Mouse (Mus musculus): ENCODE results near the gene Slc48a1. TPM values are rescaled to one million over a fixed set of nuclear protein-coding genes. Genes with fewer than 3 reads are reported as not detected.
A peak's percentile ranks its signal among the peaks of the same experiment; 100 is the strongest.

Gene Slc48a1
- total and polyA plus RNA-seq, 3 experiments: 116 to 299 TPM; not detected in 1

DNA sequence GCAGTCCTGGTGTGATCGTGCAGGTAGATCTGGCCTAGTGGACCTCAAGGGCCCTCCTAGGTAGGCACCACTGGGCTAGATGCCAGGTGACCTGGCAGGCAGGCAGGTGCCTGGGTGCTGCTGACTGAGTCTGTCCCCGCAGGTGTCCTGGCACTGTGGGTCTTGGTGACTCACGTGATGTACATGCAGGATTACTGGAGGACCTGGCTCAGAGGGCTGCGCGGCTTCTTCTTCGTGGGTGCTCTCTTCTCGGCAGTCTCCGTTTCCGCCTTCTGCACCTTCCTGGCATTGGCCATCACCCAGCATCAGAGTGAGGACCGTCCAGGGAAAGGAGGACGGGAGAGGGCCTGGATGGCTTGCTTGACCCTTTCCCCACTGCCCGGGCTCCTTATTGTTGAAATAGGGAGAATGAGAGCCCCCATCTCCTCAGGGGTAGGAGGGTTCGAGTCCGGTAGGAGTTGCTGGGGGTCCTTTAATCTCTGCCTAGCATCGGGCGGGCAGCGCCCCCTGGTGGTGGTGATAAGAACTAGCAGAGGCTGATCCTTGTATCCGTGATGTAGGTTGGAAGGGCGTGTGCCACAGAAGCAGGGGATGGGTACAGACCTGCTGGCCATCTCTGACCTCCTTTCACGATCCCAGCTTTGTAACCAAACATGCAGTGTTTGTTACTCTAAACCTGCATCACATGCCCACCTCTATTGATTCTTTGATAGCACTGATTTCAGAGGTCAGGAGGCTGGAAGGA is 11.6 kb downstream of the Slc48a1 start:
- Histone ChIP-seq H3K9me3 (replicated peaks; ENCODE audit: insufficient read depth, low read length) (no peaks in the 10 kb centered on the region), H3K4me3 (ENCODE audit: control insufficient read depth in 1 of 2, insufficient read depth in 1 of 2, low read depth in 2 of 2, low read length in 2 of 2) (no peak overlapping the region), H3K27me3 (ENCODE audit: control insufficient read depth in 1 of 2, insufficient read depth in 2 of 2, low read length in 2 of 2) (no peaks in the 10 kb centered on the region), H3K79me2 (ENCODE audit: control insufficient read depth, insufficient read depth, low read length, poor library complexity) (peaks cover 22% of the 10 kb centered on the region), H3K36me3 (ENCODE audit: control insufficient read depth in 1 of 2, insufficient read depth in 2 of 2, low read length in 2 of 2) (peaks cover 11 to 42% of the 10 kb centered on the region in 2 experiments), H3K27ac (ENCODE audit: control insufficient read depth, low read depth, low read length) (peak overlapping the region; percentile 3; the same call in 1 of the 2 replicates), H3K9ac (ENCODE audit: control insufficient read depth, low read depth, low read length, poor library complexity, severe bottlenecking) (no peak overlapping the region), H3K4me1 (ENCODE audit: control insufficient read depth in 1 of 2, insufficient read depth in 2 of 2, low read length in 2 of 2) (peaks cover 12 to 42% of the 10 kb centered on the region in 2 experiments)
- DNase-seq (ENCODE audit: low read depth, low spot score): peak; percentile 84
- TF ChIP-seq ELF1 (IDR thresholded peaks at IDR 0.05; ENCODE audit: low read depth, low read length) (no peak), POLR2AphosphoS5 (IDR thresholded peaks at IDR 0.05; ENCODE audit: borderline replicate concordance, low read depth, low read length) (0 out of 2 replicates have a peak, but pooled peaks have one; percentile 67), ZNF384 (IDR thresholded peaks at IDR 0.05; ENCODE audit: low read depth, low read length) (no peak), SIN3A (IDR thresholded peaks at IDR 0.05; ENCODE audit: low read length) (no peak), POLR2A (IDR thresholded peaks at IDR 0.05; ENCODE audit: control insufficient read depth in 1 of 2, insufficient read depth in 1 of 2, low read depth in 1 of 2, low read length in 2 of 2, poor library complexity in 1 of 2) (peak in 1 of 2 experiments; percentile 74; a peak in 2 of 4 replicates), MAZ (IDR thresholded peaks at IDR 0.05; ENCODE audit: low read depth, low read length) (no peak), MXI1 (IDR thresholded peaks at IDR 0.05; ENCODE audit: low read depth, low read length) (no peak), TAL1 (IDR thresholded peaks at IDR 0.05; ENCODE audit: low read length) (no peak), SMC3 (IDR thresholded peaks at IDR 0.05; ENCODE audit: low read depth, low read length) (no peak), TBP (IDR thresholded peaks at IDR 0.05; ENCODE audit: low read depth, low read length) (no peak), CHD1 (IDR thresholded peaks at IDR 0.05; ENCODE audit: low read depth, low read length) (no peak), GATA1 (IDR thresholded peaks at IDR 0.05; ENCODE audit: low read depth, low read length) (peak; percentile 83), CTCF (IDR thresholded peaks at IDR 0.05 in 2 of 3, conservative IDR thresholded peaks at IDR 0.05 in 1 of 3; ENCODE audit: control insufficient read depth in 1 of 3, insufficient read depth in 1 of 3, low read depth in 2 of 3, low read length in 3 of 3, poor library complexity in 1 of 3, severe bottlenecking in 1 of 3) (peak in 2 of 3 experiments; percentile 97 to 99; a peak in 4 of 6 replicates), BHLHE40 (IDR thresholded peaks at IDR 0.05; ENCODE audit: borderline replicate concordance, low read depth, low read length) (no peak), USF1 (IDR thresholded peaks at IDR 0.05; ENCODE audit: low read depth, low read length) (no peak), NELFE (IDR thresholded peaks at IDR 0.05; ENCODE audit: low read depth, low read length) (no peak)

DNA sequence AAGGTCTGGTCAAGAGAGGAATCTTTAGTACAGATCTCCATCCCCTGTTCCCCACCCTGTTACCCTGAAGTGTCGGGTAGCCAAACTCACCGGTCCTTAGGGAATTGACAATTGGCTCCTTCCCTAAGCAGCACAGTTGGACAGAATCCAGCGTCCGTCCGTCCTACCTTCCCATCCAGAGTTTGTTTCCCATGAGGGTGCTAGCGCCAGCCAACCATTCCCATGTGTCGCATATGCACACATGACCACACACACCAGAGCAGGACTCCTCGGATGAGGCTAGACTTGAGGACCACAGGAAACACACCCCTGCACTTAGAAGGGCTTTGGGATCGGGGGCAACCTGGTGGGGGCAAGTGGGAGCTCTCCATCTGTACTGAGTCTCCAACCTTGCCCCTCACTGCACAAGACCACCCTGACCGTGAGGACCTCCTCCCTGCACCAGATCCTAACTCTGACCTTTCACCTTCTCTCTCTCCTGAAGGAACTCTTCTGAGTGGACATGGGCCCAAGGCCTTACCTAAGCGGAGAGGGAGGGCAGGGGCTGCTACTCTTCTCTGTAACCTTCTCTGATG is 12.9 kb downstream of the Slc48a1 start:
- Histone ChIP-seq H3K79me2 (ENCODE audit: control insufficient read depth, insufficient read depth, low read length, poor library complexity) (peaks cover 11% of the 10 kb centered on the region), H3K27me3 (ENCODE audit: control insufficient read depth in 1 of 2, insufficient read depth in 2 of 2, low read length in 2 of 2) (no peaks in the 10 kb centered on the region), H3K4me1 (ENCODE audit: control insufficient read depth in 1 of 2, insufficient read depth in 2 of 2, low read length in 2 of 2) (peaks cover 10 to 34% of the 10 kb centered on the region in 2 experiments), H3K4me3 (ENCODE audit: control insufficient read depth in 1 of 2, insufficient read depth in 1 of 2, low read depth in 2 of 2, low read length in 2 of 2) (no peak overlapping the region), H3K9me3 (replicated peaks; ENCODE audit: insufficient read depth, low read length) (no peaks in the 10 kb centered on the region), H3K27ac (ENCODE audit: control insufficient read depth, low read depth, low read length) (no peak overlapping the region), H3K9ac (ENCODE audit: control insufficient read depth, low read depth, low read length, poor library complexity, severe bottlenecking) (no peak overlapping the region), H3K36me3 (ENCODE audit: control insufficient read depth in 1 of 2, insufficient read depth in 2 of 2, low read length in 2 of 2) (peaks cover 21 to 32% of the 10 kb centered on the region in 2 experiments)
- TF ChIP-seq POLR2AphosphoS5 (IDR thresholded peaks at IDR 0.05; ENCODE audit: borderline replicate concordance, low read depth, low read length) (peak; percentile 83; the same call in 1 of the 2 replicates), ZNF384 (IDR thresholded peaks at IDR 0.05; ENCODE audit: low read depth, low read length) (no peak), ZC3H11A (IDR thresholded peaks at IDR 0.05; ENCODE audit: low read depth, low read length) (no peak), POLR2A (IDR thresholded peaks at IDR 0.05; ENCODE audit: control insufficient read depth in 1 of 2, insufficient read depth in 1 of 2, low read depth in 1 of 2, low read length in 2 of 2, poor library complexity in 1 of 2) (peak in 1 of 2 experiments; percentile 57; a peak in 2 of 4 replicates)
- peak; percentile 50 for DNase-seq (ENCODE audit: low read depth, low spot score)

Measured in MEL (cell line).